Mouse (Mus musculus): ENCODE measurements at regions not wholly inside any gene's neighbourhood (a gene's known extent, or its start where the extent isn't known, plus 50 kb on each side); places are given as distances from the start of the nearest gene placed in this dataset.
A peak's percentile ranks its signal among the peaks of the same experiment; 100 is the strongest.

DNA sequence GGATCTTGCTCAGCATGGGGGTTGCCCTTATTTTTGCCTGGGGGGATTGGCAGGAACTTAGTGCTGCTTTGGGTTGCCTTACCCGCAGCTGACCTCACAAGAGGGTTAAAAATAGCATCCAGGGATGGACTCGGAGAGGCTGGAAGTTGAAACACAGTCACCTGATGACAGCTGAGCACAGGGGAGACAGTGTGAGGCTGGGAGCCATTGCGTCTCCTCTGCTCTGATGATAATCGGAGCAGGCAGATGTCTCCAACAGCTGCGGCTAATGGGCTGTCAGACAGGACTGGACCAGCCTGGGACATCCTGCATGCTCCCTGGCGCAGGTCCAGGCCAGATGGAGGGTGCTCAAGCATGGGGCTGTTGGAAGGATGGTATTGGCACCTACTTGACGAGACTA, 165.1 kb downstream of the 9530068E07Rik start:
- ATAC-seq (ENCODE audit: low FRiP score) (no peak), DNase-seq (ENCODE audit: low spot score, missing footprints) (no peak)
- no peaks in the 10 kb centered on the region for H3K36me3 ChIP-seq (ENCODE audit: control insufficient read depth, insufficient read depth, low read length)
- no peaks in the 10 kb centered on the region for H3K27me3 ChIP-seq (ENCODE audit: control insufficient read depth, insufficient read depth, low read length)
- no peak overlapping the region for H3K4me3 ChIP-seq (ENCODE audit: low read depth, low read length)
- H3K4me1 ChIP-seq (ENCODE audit: control insufficient read depth, insufficient read depth, low read length) = peaks cover 5% of the 10 kb centered on the region; the same call in 1 of the 2 replicates
- no peak overlapping the region for H3K9ac ChIP-seq (ENCODE audit: low read length)
- H3K4me2 ChIP-seq = no peak overlapping the region
- H3K27ac ChIP-seq (ENCODE audit: low read depth, low read length) = no peak overlapping the region
- 74% methylated on average over 7 of the region's 7 CpGs for WGBS
- no peaks in the 10 kb centered on the region for H3K9me3 ChIP-seq (ENCODE audit: control insufficient read depth, low read length)

DNA sequence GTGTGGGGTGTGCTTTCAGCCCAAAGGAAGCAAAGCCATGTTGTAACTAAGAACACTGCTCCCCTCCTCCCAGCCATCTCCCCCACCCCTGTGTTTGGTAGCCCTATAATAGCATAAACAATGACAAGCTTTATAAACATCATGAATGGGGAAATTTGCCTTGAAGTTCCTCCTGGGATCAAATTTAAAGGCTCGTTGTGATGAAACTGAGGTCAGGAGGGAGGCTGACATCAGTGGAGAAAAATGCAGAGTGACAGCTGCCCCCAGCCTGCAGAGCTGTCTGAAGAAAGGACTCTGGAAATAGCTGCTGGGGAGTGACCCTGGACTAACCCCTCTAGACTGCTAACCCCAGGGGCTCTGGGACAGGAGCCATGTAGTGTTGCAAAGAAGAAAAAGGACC, 169.2 kb downstream of the 9530068E07Rik start:
- 9% methylated on average over 1 of the region's 1 CpGs for WGBS
- ATAC-seq (ENCODE audit: low FRiP score) = no peak
- Histone ChIP-seq H3K4me1 (ENCODE audit: control insufficient read depth, insufficient read depth, low read length) (peaks cover 5% of the 10 kb centered on the region; the same call in 1 of the 2 replicates), H3K9ac (ENCODE audit: low read length) (no peak overlapping the region), H3K4me3 (ENCODE audit: low read depth, low read length) (no peak overlapping the region), H3K36me3 (ENCODE audit: control insufficient read depth, insufficient read depth, low read length) (no peaks in the 10 kb centered on the region), H3K27me3 (ENCODE audit: control insufficient read depth, insufficient read depth, low read length) (no peaks in the 10 kb centered on the region), H3K27ac (ENCODE audit: low read depth, low read length) (no peak overlapping the region), H3K4me2 (no peak overlapping the region), H3K9me3 (ENCODE audit: control insufficient read depth, low read length) (no peaks in the 10 kb centered on the region)
- no peak for DNase-seq (ENCODE audit: low spot score, missing footprints)

DNA sequence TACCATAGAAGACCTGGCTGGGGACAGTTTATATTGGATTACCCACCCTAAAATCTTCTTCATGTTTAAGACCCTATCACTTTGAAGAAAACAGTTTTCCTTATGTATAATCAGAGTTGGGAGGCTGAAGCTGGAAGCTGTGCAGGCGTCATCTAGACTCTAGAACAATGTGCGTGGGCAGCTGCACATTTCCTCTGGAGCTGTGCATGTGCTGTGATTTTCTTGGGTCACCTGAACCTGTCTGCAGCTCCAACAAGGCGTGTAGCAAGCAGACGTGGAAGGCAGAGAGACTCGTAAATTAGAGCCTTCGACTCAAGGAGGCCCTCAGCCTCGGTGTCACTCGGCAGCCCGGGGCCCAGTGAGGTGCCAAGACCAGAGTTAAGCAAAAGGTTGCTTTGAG, 169.8 kb downstream of the 9530068E07Rik start:
- Histone ChIP-seq H3K4me1 (ENCODE audit: control insufficient read depth, insufficient read depth, low read length) (peaks cover 5% of the 10 kb centered on the region; the same call in 1 of the 2 replicates), H3K27ac (ENCODE audit: low read depth, low read length) (no peak overlapping the region), H3K36me3 (ENCODE audit: control insufficient read depth, insufficient read depth, low read length) (no peaks in the 10 kb centered on the region), H3K4me2 (no peak overlapping the region), H3K4me3 (ENCODE audit: low read depth, low read length) (no peak overlapping the region), H3K27me3 (ENCODE audit: control insufficient read depth, insufficient read depth, low read length) (no peaks in the 10 kb centered on the region), H3K9ac (ENCODE audit: low read length) (no peak overlapping the region), H3K9me3 (ENCODE audit: control insufficient read depth, low read length) (no peaks in the 10 kb centered on the region)
- no peak for ATAC-seq (ENCODE audit: low FRiP score)
- no peak for DNase-seq (ENCODE audit: low spot score, missing footprints)
- 85% methylated on average over 9 of the region's 9 CpGs for WGBS

DNA sequence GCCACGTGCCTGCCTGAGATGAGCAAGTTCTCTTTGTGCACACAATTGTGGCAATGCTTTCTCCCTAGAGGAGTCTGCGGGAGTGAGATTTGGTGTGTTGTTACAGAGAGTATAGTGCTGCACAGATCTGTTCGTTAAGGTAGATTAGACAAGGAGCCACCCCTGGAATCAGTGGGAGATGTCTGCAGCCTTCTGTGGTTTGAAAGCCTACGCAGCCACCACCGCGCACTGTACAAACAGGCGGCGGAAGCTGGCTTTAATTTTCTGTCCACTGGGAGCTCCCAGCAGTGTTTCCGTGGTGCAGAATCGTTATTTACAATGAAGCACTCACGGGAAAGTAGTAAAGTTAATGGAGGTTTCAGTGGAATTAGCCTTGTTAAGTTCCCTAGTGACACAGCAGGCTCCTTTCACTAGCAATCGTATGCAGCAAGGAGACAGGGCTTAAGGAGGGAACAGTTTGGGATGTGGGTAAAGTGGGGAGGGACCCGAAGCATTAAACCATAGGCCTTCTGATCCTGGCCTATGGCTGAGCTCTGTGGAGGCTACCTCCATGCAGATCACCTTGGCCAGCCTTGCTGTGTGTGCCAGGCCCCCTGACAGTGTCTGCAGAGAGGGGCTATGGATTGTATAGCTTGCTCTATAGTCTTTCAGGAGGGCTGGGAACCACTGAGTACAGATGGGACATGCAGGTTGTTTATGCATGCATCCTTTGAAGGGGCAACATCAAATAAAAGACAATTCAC, 171.9 kb downstream of the 9530068E07Rik start:
- no peak for ATAC-seq (ENCODE audit: low FRiP score)
- Histone ChIP-seq H3K36me3 (ENCODE audit: control insufficient read depth, insufficient read depth, low read length) (no peaks in the 10 kb centered on the region), H3K4me3 (ENCODE audit: low read depth, low read length) (no peak overlapping the region), H3K27ac (ENCODE audit: low read depth, low read length) (no peak overlapping the region), H3K9ac (ENCODE audit: low read length) (no peak overlapping the region), H3K9me3 (ENCODE audit: control insufficient read depth, low read length) (no peaks in the 10 kb centered on the region), H3K4me2 (no peak overlapping the region), H3K4me1 (ENCODE audit: control insufficient read depth, insufficient read depth, low read length) (peaks cover 5% of the 10 kb centered on the region; the same call in 1 of the 2 replicates), H3K27me3 (ENCODE audit: control insufficient read depth, insufficient read depth, low read length) (no peaks in the 10 kb centered on the region)
- WGBS = 66% methylated on average over 13 of the region's 13 CpGs
- no peak for DNase-seq (ENCODE audit: low spot score, missing footprints)

DNA sequence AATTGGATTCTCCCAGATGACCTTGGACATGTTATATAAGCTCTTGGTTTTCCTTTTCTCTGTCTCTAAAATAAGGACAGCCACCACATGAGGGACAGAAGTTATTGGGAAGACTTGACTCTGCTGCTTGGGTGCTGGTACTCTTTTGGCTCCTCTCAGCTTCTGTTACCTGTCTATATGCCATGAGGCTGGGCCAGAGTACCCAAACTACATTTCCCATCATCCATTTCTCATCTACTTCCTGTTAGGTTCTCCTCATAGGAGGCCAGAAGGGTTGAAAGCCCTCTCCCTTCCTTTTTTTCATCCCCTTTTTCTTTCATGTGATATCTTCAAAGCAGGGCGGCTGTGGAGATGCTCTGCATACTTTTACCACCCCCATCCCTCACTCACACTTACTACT, 172.6 kb downstream of the 9530068E07Rik start:
- Histone ChIP-seq H3K4me2 (no peak overlapping the region), H3K9ac (ENCODE audit: low read length) (no peak overlapping the region), H3K27ac (ENCODE audit: low read depth, low read length) (no peak overlapping the region), H3K4me3 (ENCODE audit: low read depth, low read length) (no peak overlapping the region), H3K27me3 (ENCODE audit: control insufficient read depth, insufficient read depth, low read length) (no peaks in the 10 kb centered on the region), H3K36me3 (ENCODE audit: control insufficient read depth, insufficient read depth, low read length) (no peaks in the 10 kb centered on the region), H3K4me1 (ENCODE audit: control insufficient read depth, insufficient read depth, low read length) (peaks cover 5% of the 10 kb centered on the region; the same call in 1 of the 2 replicates), H3K9me3 (ENCODE audit: control insufficient read depth, low read length) (no peaks in the 10 kb centered on the region)
- ATAC-seq (ENCODE audit: low FRiP score) = no peak
- 69% methylated on average over 1 of the region's 1 CpGs for WGBS
- no peak for DNase-seq (ENCODE audit: low spot score, missing footprints)

DNA sequence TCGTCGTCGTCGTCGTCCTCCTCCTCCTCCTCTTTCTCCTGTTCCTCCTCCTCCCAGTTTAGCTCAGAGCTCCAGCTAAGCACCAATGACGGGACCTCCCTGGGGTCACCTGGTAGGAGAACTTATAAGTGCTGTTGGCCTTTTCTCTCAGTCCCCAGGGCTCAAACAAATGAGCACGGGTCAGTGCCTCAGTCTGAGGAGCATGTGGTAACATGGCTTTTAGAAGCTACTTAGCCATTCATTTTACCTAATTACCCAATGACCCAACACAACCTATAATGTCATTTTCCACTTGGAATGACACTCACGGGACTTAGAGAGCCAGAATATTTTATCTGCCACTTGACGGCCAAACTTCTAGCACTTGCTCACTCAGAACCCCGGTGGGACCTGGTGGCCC, 173.5 kb downstream of the 9530068E07Rik start:
- no peak overlapping the region for H3K9ac ChIP-seq (ENCODE audit: low read length)
- H3K4me1 ChIP-seq (ENCODE audit: control insufficient read depth, insufficient read depth, low read length) = peaks cover 5% of the 10 kb centered on the region; the same call in 1 of the 2 replicates
- ATAC-seq (ENCODE audit: low FRiP score) (no peak), DNase-seq (ENCODE audit: low spot score, missing footprints) (no peak)
- no peaks in the 10 kb centered on the region for H3K9me3 ChIP-seq (ENCODE audit: control insufficient read depth, low read length)
- WGBS = 70% methylated on average over 10 of the region's 10 CpGs
- H3K36me3 ChIP-seq (ENCODE audit: control insufficient read depth, insufficient read depth, low read length) = no peaks in the 10 kb centered on the region
- H3K4me2 ChIP-seq = no peak overlapping the region
- H3K27ac ChIP-seq (ENCODE audit: low read depth, low read length) = no peak overlapping the region
- H3K27me3 ChIP-seq (ENCODE audit: control insufficient read depth, insufficient read depth, low read length) = no peaks in the 10 kb centered on the region
- H3K4me3 ChIP-seq (ENCODE audit: low read depth, low read length) = no peak overlapping the region

DNA sequence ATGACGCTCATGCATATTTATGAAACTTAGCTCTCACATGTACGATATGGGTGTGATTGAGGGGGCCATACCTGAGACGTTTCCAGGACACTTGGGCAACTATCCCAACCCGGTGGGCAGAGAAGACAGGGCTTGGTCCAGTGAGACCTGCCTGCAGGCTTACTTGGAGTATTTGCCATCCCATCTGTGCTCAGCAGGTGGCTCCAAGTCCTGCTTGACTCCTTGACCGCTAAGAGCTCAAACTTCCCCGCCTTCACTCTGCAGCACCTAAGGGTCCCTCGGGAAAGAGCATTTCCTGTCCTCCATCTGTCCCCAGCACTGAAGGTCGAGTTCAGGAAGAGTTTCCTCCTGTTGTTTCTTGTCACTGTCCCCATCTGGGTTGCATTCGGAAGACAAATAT, 182.2 kb downstream of the 9530068E07Rik start:
- Histone ChIP-seq H3K4me2 (no peak overlapping the region), H3K36me3 (ENCODE audit: control insufficient read depth, insufficient read depth, low read length) (no peaks in the 10 kb centered on the region), H3K27ac (ENCODE audit: low read depth, low read length) (no peak overlapping the region), H3K9ac (ENCODE audit: low read length) (no peak overlapping the region), H3K4me1 (ENCODE audit: control insufficient read depth, insufficient read depth, low read length) (0 out of 2 replicates have a peak, but pooled peaks cover 2% of the 10 kb centered on the region), H3K9me3 (ENCODE audit: control insufficient read depth, low read length) (no peaks in the 10 kb centered on the region), H3K27me3 (ENCODE audit: control insufficient read depth, insufficient read depth, low read length) (no peaks in the 10 kb centered on the region), H3K4me3 (ENCODE audit: low read depth, low read length) (no peak overlapping the region)
- ATAC-seq (ENCODE audit: low FRiP score) = no peak
- 47% methylated on average over 9 of the region's 9 CpGs for WGBS
- DNase-seq (ENCODE audit: low spot score, missing footprints) = no peak

DNA sequence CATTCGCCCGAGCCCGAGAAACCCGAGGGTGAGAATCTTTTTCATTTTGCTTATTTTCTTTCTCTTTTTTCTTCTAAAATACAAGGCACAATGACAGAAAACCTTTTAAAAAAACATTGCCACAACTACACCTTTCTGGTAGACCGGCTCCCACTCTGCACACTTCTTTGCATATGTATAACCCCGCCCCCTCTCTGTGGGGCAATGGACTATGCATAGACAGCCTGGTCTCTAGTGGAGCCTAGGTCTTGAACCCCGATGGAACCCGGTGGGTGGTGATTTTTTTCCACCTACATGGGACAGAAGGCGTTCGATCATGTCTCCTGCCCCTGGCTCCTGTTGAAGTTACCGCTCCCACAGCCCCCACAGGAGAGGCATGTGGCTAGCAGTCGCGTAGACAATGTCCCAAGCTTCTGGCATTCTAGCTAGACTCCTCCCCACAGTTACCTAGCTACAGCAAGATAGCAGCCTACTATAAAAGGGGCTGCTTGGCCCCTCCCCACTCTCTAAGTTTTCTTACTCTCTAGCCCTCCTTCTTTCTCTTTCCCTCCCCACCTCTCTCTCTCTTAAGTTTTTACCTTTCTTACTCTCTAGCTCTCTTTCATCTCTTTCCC, 183.6 kb downstream of the 9530068E07Rik start:
- peak; percentile 65 for DNase-seq (ENCODE audit: low spot score, missing footprints)
- Histone ChIP-seq H3K27me3 (ENCODE audit: control insufficient read depth, insufficient read depth, low read length) (no peaks in the 10 kb centered on the region), H3K9me3 (ENCODE audit: control insufficient read depth, low read length) (no peaks in the 10 kb centered on the region), H3K27ac (ENCODE audit: low read depth, low read length) (no peak overlapping the region), H3K4me2 (no peak overlapping the region), H3K36me3 (ENCODE audit: control insufficient read depth, insufficient read depth, low read length) (no peaks in the 10 kb centered on the region), H3K9ac (ENCODE audit: low read length) (no peak overlapping the region), H3K4me3 (ENCODE audit: low read depth, low read length) (no peak overlapping the region), H3K4me1 (ENCODE audit: control insufficient read depth, insufficient read depth, low read length) (0 out of 2 replicates have a peak, but pooled peaks cover 2% of the 10 kb centered on the region)
- no peak for ATAC-seq (ENCODE audit: low FRiP score)
- 78% methylated on average over 13 of the region's 13 CpGs for WGBS

DNA sequence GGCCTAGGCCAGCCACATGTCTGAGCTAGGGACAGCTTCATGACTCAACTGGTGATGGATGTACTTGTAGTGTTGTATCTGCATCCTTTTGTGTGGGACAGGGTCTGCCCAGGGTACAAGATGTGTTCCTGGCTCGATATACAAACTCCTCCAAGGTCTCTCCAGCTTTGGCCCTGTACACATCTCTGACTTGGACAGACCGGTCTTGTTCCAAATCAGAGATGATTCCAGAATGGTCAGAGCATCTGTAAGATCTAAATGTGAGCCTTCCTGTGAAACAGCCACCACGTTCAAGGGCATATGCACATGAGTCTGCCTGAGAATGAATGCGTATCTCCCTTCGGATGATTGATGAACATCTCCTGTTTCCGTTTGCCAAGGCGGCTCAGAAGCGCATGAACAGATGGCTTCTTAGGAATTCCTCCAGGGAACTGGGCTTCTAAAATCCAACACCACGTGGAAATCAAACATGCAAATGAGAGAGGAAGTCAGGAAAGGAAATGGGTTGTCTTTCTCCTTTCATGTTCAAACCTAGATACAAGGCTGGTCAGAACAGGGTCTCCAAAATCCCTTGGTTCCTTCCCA, 172.7 kb upstream of the Fstl4 start:
- H3K27me3 ChIP-seq (ENCODE audit: control insufficient read depth, insufficient read depth, low read length) = no peaks in the 10 kb centered on the region
- H3K36me3 ChIP-seq (ENCODE audit: control insufficient read depth, insufficient read depth, low read length) = no peaks in the 10 kb centered on the region
- H3K4me3 ChIP-seq (ENCODE audit: low read depth, low read length) = no peak overlapping the region
- DNase-seq (ENCODE audit: low spot score, missing footprints) = no peak
- H3K4me2 ChIP-seq = no peak overlapping the region
- no peak overlapping the region for H3K9ac ChIP-seq (ENCODE audit: low read length)
- no peaks in the 10 kb centered on the region for H3K9me3 ChIP-seq (ENCODE audit: control insufficient read depth, low read length)
- no peak overlapping the region for H3K27ac ChIP-seq (ENCODE audit: low read depth, low read length)
- 84% methylated on average over 9 of the region's 9 CpGs for WGBS
- ATAC-seq (ENCODE audit: low FRiP score) = no peak
- no peaks in the 10 kb centered on the region for H3K4me1 ChIP-seq (ENCODE audit: control insufficient read depth, insufficient read depth, low read length)
